Mouse (Mus musculus) MEL (cell line): ENCODE measurements around the gene Lgi4. TPM values are rescaled to one million over a fixed set of nuclear protein-coding genes. Genes with fewer than 3 reads are reported as not detected.

Experiments used
- DNase-seq: peaks from one replicate; pipeline ENCODE4 v3.0.0; 2011; ENCODE audit warnings: low read depth, low spot score
- H3K27ac ChIP-seq: 2 replicates; pipeline ENCODE4 v1.5.1; 2012; ENCODE audit warnings: low read depth, mild to moderate bottlenecking, control low read depth, low read length, moderate library complexity; ENCODE audit not compliant: control insufficient read depth
- H3K27me3 ChIP-seq, 2 experiments: fragments of 150-350 bp in 1 of 2; sonication (generic) in 1 of 2; 2 replicates each; pipeline ENCODE4 v1.6.1; 2012; ENCODE audit warnings: low read length in 2 of 2, mild to moderate bottlenecking in 2 of 2, improper control_type of control experiment in 1 of 2, moderate library complexity in 1 of 2; ENCODE audit not compliant: insufficient read depth in 2 of 2, control insufficient read depth in 1 of 2
- H3K36me3 ChIP-seq, 2 experiments: 2 replicates each; pipeline ENCODE4 v1.6.1; 2012 to 2014; ENCODE audit warnings: low read length in 2 of 2, improper control_type of control experiment in 1 of 2, inconsistent platforms in 1 of 2, mild to moderate bottlenecking in 1 of 2; ENCODE audit not compliant: insufficient read depth in 2 of 2, control insufficient read depth in 1 of 2
- H3K4me1 ChIP-seq, 2 experiments: fragments of 150-350 bp in 1 of 2; sonication (generic) in 1 of 2; 2 replicates each; pipeline ENCODE4 v1.6.1; 2012; ENCODE audit warnings: low read length in 2 of 2, improper control_type of control experiment in 1 of 2, mild to moderate bottlenecking in 1 of 2; ENCODE audit not compliant: insufficient read depth in 2 of 2, control insufficient read depth in 1 of 2
- H3K4me3 ChIP-seq, 2 experiments: fragments of 150-350 bp in 1 of 2; sonication (generic) in 1 of 2; 2 replicates each; pipeline ENCODE4 v1.5.1; 2012; ENCODE audit warnings: low read depth in 2 of 2, low read length in 2 of 2, mild to moderate bottlenecking in 2 of 2, moderate library complexity in 2 of 2, control low read depth in 1 of 2, improper control_type of control experiment in 1 of 2; ENCODE audit not compliant: control insufficient read depth in 1 of 2, insufficient read depth in 1 of 2
- H3K79me2 ChIP-seq: 2 replicates; pipeline ENCODE4 v1.6.1; 2012; ENCODE audit warnings: mild to moderate bottlenecking, low read length, moderate library complexity; ENCODE audit not compliant: control insufficient read depth, poor library complexity, insufficient read depth
- H3K9ac ChIP-seq: 2 replicates; pipeline ENCODE4 v1.6.1; 2012; ENCODE audit warnings: low read depth, mild to moderate bottlenecking, control low read depth, low read length, moderate library complexity; ENCODE audit not compliant: control insufficient read depth, poor library complexity, severe bottlenecking
- H3K9me3 ChIP-seq: fragments of 150-350 bp; sonication (generic); replicated peaks from 2 replicates; pipeline ENCODE4 v1.6.1; 2012; ENCODE audit warnings: mild to moderate bottlenecking, low read length, improper control_type of control experiment, moderate library complexity; ENCODE audit not compliant: insufficient read depth
- BHLHE40 ChIP-seq: IDR thresholded peaks from 2 replicates; pipeline ENCODE4 v1.6.1; 2012; ENCODE audit warnings: low read depth, mild to moderate bottlenecking, inconsistent platforms, low read length, improper control_type of control experiment, borderline replicate concordance
- CHD1 ChIP-seq: IDR thresholded peaks from 2 replicates; pipeline ENCODE4 v1.6.1; 2012; ENCODE audit warnings: low read depth, mild to moderate bottlenecking, inconsistent platforms, low read length, improper control_type of control experiment
- CHD2 ChIP-seq: IDR thresholded peaks from 2 replicates; pipeline ENCODE4 v1.6.1; 2011; ENCODE audit warnings: low read length, improper control_type of control experiment
- E2F4 ChIP-seq: IDR thresholded peaks from 2 replicates; pipeline ENCODE4 v1.6.1; 2011; ENCODE audit warnings: low read depth, low read length, improper control_type of control experiment, borderline replicate concordance
- ELF1 ChIP-seq: IDR thresholded peaks from 2 replicates; pipeline ENCODE4 v1.6.1; 2014; ENCODE audit warnings: low read depth, mild to moderate bottlenecking, inconsistent platforms, low read length, improper control_type of control experiment, moderate library complexity
- EP300 ChIP-seq, 2 experiments: IDR thresholded peaks; 2 replicates each; pipeline ENCODE4 v1.6.1; 2011; ENCODE audit warnings: improper control_type of control experiment in 2 of 2, low read length in 2 of 2, low read depth in 1 of 2, mild to moderate bottlenecking in 1 of 2
- GABPA ChIP-seq: IDR thresholded peaks from 2 replicates; pipeline ENCODE4 v1.6.1; 2012; ENCODE audit warnings: low read depth, mild to moderate bottlenecking, inconsistent platforms, low read length, improper control_type of control experiment, moderate library complexity
- JUND ChIP-seq: IDR thresholded peaks from 2 replicates; pipeline ENCODE4 v1.6.1; 2011; ENCODE audit warnings: low read depth, mild to moderate bottlenecking, improper control_type of control experiment, low read length
- KAT2A ChIP-seq: conservative IDR thresholded peaks from 2 replicates; pipeline ENCODE4 v1.6.1; 2012; ENCODE audit warnings: low read depth, low read length, improper control_type of control experiment, inconsistent platforms
- MAFK ChIP-seq: IDR thresholded peaks from 2 replicates; pipeline ENCODE4 v1.6.1; 2011; ENCODE audit warnings: low read depth, mild to moderate bottlenecking, low read length, improper control_type of control experiment, borderline replicate concordance
- MAX ChIP-seq: IDR thresholded peaks from 2 replicates; pipeline ENCODE4 v1.6.1; 2011; ENCODE audit warnings: low read length, improper control_type of control experiment
- MEF2A ChIP-seq: IDR thresholded peaks from 2 replicates; pipeline ENCODE4 v1.6.1; 2014; ENCODE audit warnings: low read depth, mild to moderate bottlenecking, inconsistent platforms, low read length, improper control_type of control experiment; ENCODE audit not compliant: poor library complexity, insufficient replicate concordance, severe bottlenecking; ENCODE audit errors: extremely low read depth
- MXI1 ChIP-seq: IDR thresholded peaks from 2 replicates; pipeline ENCODE4 v1.6.1; 2011; ENCODE audit warnings: mild to moderate bottlenecking, low read depth, low read length, improper control_type of control experiment
- MYB ChIP-seq: IDR thresholded peaks from 2 replicates; pipeline ENCODE4 v1.6.1; 2011; ENCODE audit warnings: mild to moderate bottlenecking, low read depth, low read length, improper control_type of control experiment
- NELFE ChIP-seq: IDR thresholded peaks from 2 replicates; pipeline ENCODE4 v1.6.1; 2011; ENCODE audit warnings: low read depth, low read length, improper control_type of control experiment
- NRF1 ChIP-seq: IDR thresholded peaks from 2 replicates; pipeline ENCODE4 v1.6.1; 2014; ENCODE audit warnings: low read depth, mild to moderate bottlenecking, inconsistent platforms, low read length, improper control_type of control experiment, moderate library complexity; ENCODE audit not compliant: poor library complexity, insufficient read depth, severe bottlenecking
- POLR2AphosphoS5 ChIP-seq: IDR thresholded peaks from 2 replicates; pipeline ENCODE4 v1.6.1; 2012; ENCODE audit warnings: low read depth, borderline replicate concordance, mild to moderate bottlenecking, inconsistent platforms, low read length, moderate library complexity, mixed read lengths
- RAD21 ChIP-seq: IDR thresholded peaks from 2 replicates; pipeline ENCODE4 v1.6.1; 2011; ENCODE audit warnings: mild to moderate bottlenecking, low read depth, low read length, improper control_type of control experiment
- RCOR1 ChIP-seq: IDR thresholded peaks from 2 replicates; pipeline ENCODE4 v1.6.1; 2012; ENCODE audit warnings: low read depth, mild to moderate bottlenecking, inconsistent platforms, low read length, improper control_type of control experiment
- SMC3 ChIP-seq: IDR thresholded peaks from 2 replicates; pipeline ENCODE4 v1.6.1; 2011; ENCODE audit warnings: low read depth, low read length, improper control_type of control experiment
- TAL1 ChIP-seq: IDR thresholded peaks from 2 replicates; pipeline ENCODE4 v1.6.1; 2012; ENCODE audit warnings: mild to moderate bottlenecking, inconsistent platforms, low read length, moderate library complexity, mixed read lengths
- TBP ChIP-seq: IDR thresholded peaks from 2 replicates; pipeline ENCODE4 v1.8.0; 2011; ENCODE audit warnings: low read depth, low read length, improper control_type of control experiment
- TCF12 ChIP-seq: IDR thresholded peaks from 2 replicates; pipeline ENCODE4 v1.6.1; 2014; ENCODE audit warnings: low read depth, mild to moderate bottlenecking, inconsistent platforms, low read length, improper control_type of control experiment, moderate library complexity
- UBTF ChIP-seq: IDR thresholded peaks from 2 replicates; pipeline ENCODE4 v1.6.1; 2012; ENCODE audit warnings: low read depth, mild to moderate bottlenecking, inconsistent platforms, low read length, improper control_type of control experiment, moderate library complexity, borderline replicate concordance; ENCODE audit not compliant: insufficient read depth
- USF1 ChIP-seq: IDR thresholded peaks from 2 replicates; pipeline ENCODE4 v1.6.1; 2014; ENCODE audit warnings: low read depth, mild to moderate bottlenecking, inconsistent platforms, low read length, improper control_type of control experiment, moderate library complexity
- USF2 ChIP-seq, 2 experiments: IDR thresholded peaks; 2 replicates each; pipeline ENCODE4 v1.6.1; 2011 to 2012; ENCODE audit warnings: improper control_type of control experiment in 2 of 2, low read length in 2 of 2, borderline replicate concordance in 1 of 2, inconsistent platforms in 1 of 2, low read depth in 1 of 2, mild to moderate bottlenecking in 1 of 2; ENCODE audit not compliant: insufficient read depth in 1 of 2
- ZC3H11A ChIP-seq: IDR thresholded peaks from 2 replicates; pipeline ENCODE4 v1.6.1; 2012; ENCODE audit warnings: low read depth, mild to moderate bottlenecking, inconsistent platforms, low read length, improper control_type of control experiment
- ZKSCAN1 ChIP-seq: IDR thresholded peaks from 2 replicates; pipeline ENCODE4 v1.6.1; 2012; ENCODE audit warnings: low read depth, mild to moderate bottlenecking, inconsistent platforms, low read length, improper control_type of control experiment, moderate library complexity
- ZMIZ1 ChIP-seq: IDR thresholded peaks from 2 replicates; pipeline ENCODE4 v1.6.1; 2012; ENCODE audit warnings: low read depth, mild to moderate bottlenecking, inconsistent platforms, low read length, improper control_type of control experiment, moderate library complexity
- polyA plus RNA-seq, 2 experiments: library from polyadenylated mRNA; stranded (reverse) in 1 of 2; unstranded in 1 of 2; fragments of >175 nt in 1 of 2; fragments of >200 nt in 1 of 2; gene quantifications; 2 replicates each; pipeline versions ENCODE4 v1.2.1 to v1.2.4; 2012; ENCODE audit warnings: low replicate concordance in 2 of 2, low read depth in 1 of 2; ENCODE audit not compliant: insufficient read length in 2 of 2, insufficient read depth in 1 of 2, missing spikeins in 1 of 2
- total RNA-seq: library from RNA; depleted of rRNA; stranded (reverse); fragments of 300-350 nt; gene quantifications from 2 replicates; pipeline ENCODE4 v1.2.3, GENCODE M21; 2012

The Lgi4 gene
- total and polyA plus RNA-seq, 3 experiments, result not detected

DNA sequence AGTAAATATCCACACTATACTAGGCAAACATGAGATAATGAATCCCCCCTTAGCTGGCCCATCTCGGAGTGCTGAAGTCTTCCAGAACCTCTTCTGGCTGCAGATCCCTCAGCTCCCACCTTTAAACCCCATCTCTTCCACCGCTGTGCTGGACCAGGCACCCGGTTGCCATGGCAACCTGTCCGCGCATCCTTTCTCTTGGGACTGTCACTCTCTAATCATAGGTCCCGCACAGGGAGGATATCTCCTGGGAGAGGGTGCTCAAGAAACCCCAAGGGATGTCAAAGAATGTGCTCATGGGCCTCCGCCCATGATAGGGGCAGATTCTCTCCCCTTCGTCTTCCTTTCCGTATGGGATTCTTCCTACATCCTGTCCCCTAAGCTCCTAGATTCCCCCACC is 8.2 kb upstream of the Lgi4 start:
- Histone ChIP-seq H3K9ac (no peak overlapping the region), H3K27ac (no peak overlapping the region), H3K27me3 (no peaks in the 10 kb centered on the region; a peak in 1 of 4 replicates), H3K9me3 (no peaks in the 10 kb centered on the region), H3K36me3 (no peaks in the 10 kb centered on the region), H3K79me2 (no peaks in the 10 kb centered on the region), H3K4me3 (no peak overlapping the region), H3K4me1 (no peaks in the 10 kb centered on the region; a peak in 1 of 4 replicates)
- TF ChIP-seq MAFK (no peak), E2F4 (no peak), KAT2A (no peak), SMC3 (no peak), BHLHE40 (no peak), EP300 (IDR thresholded peaks at IDR 0.05; ENCODE audit: low read depth in 1 of 2, low read length in 2 of 2) (no peak), MAX (no peak), CHD1 (no peak), GABPA (no peak), NELFE (no peak), ZKSCAN1 (no peak), TCF12 (no peak), JUND (no peak), MEF2A (no peak), MXI1 (no peak), MYB (no peak), USF2 (IDR thresholded peaks at IDR 0.05; ENCODE audit: borderline replicate concordance in 1 of 2, insufficient read depth in 1 of 2, low read depth in 1 of 2, low read length in 2 of 2) (no peak), RCOR1 (no peak), UBTF (no peak)
- DNase-seq, result no peak

DNA sequence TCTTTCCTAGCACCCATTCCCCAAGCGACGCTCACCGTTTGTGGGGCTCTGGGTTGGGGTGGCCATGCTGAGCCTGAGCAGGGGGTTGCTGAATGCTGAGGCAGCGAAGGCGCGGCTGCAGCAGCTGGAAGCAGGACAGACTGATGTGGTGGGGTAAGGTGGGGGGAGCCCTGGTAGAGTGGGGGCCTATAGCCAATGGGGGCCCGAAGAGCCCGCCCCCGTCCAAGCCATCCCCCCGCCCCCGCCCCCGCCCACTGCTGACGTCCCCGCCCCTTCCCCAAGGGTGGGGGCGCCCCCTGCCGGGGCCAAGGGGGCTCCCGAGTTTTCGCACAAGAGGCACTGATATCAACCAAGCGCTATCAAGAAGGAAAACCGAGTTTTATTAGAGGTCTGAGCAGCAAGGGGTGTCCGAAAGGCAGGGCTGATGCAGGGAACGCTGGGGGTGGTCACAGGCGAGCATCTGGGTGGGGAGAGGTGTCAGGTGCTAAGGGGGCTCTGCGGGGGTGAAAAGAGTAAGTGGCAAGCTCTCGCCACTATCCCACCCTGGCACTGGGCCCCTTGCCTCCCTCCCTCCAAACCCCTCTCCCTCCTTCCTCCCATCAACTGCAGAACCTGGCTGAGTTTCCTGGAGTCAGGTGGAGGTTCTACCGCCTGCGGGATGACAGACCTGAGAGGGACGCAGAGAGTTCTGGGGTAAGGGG is 7.7 kb upstream of the Lgi4 start, which contains the start of gene Fxyd7:
Gene Fxyd7, minus strand, starts transcription at position 147 of the 701 bp plus-strand sequence.
- H3K9me3 ChIP-seq, result no peaks in the 10 kb centered on the region
- no peak for DNase-seq
- H3K36me3 ChIP-seq, result no peaks in the 10 kb centered on the region
- no peak within 1 kb of the TSS for H3K27ac ChIP-seq
- H3K4me1 ChIP-seq, result no peaks in the 10 kb centered on the region; a peak in 1 of 4 replicates
- no peak within 1 kb of the TSS for H3K9ac ChIP-seq
- H3K79me2 ChIP-seq, result no peaks in the 10 kb centered on the region
- no peaks in the 10 kb centered on the region; a peak in 1 of 4 replicates for H3K27me3 ChIP-seq
- H3K4me3 ChIP-seq, result no peak within 1 kb of the TSS
- TF ChIP-seq NELFE, result no peak
- no peak for TF ChIP-seq GABPA
- no peak for TF ChIP-seq ZMIZ1
- TF ChIP-seq USF1, result no peak
- TF ChIP-seq TBP, result no peak
- TF ChIP-seq ZC3H11A, result no peak
- TF ChIP-seq TCF12, result no peak
- TF ChIP-seq ELF1, result no peak
- no peak for TF ChIP-seq KAT2A
- TF ChIP-seq CHD2, result no peak
- no peak for TF ChIP-seq RAD21
- no peak for TF ChIP-seq POLR2AphosphoS5
- no peak for TF ChIP-seq JUND
- TF ChIP-seq NRF1, result no peak
- no peak for TF ChIP-seq ZKSCAN1
- no peak for TF ChIP-seq TAL1
- no peak for TF ChIP-seq MEF2A
- TF ChIP-seq MXI1, result no peak
- no peak for TF ChIP-seq RCOR1
